Mouse (Mus musculus) CH12.LX (cell line): ENCODE measurements at regions not wholly inside any gene's neighbourhood (a gene's known extent, or its start where the extent isn't known, plus 50 kb on each side); places are given as distances from the start of the nearest gene placed in this dataset.
A peak's percentile ranks its signal among the peaks of the same experiment; 100 is the strongest.

Source experiments
- DNase-seq: peaks from one replicate; pipeline ENCODE4 v3.0.0-alpha.2; 2013; ENCODE audit errors: extremely low read depth
- H3K27ac ChIP-seq: 2 replicates; pipeline ENCODE4 v1.5.1; 2012; ENCODE audit warnings: low read depth, mild to moderate bottlenecking, control low read depth, moderate library complexity; ENCODE audit not compliant: insufficient read depth
- H3K27me3 ChIP-seq: replicated peaks from 2 replicates; pipeline ENCODE3; 2012; ENCODE audit warnings: inconsistent platforms
- H3K36me3 ChIP-seq, 2 experiments: replicated peaks in 1 of 2; 2 replicates each; pipeline versions ENCODE3 to v1.6.1; 2012; ENCODE audit warnings: inconsistent platforms in 1 of 2, low read length in 1 of 2, mild to moderate bottlenecking in 1 of 2, mixed read lengths in 1 of 2, moderate library complexity in 1 of 2; ENCODE audit not compliant: control insufficient read depth in 1 of 2, insufficient read depth in 1 of 2
- H3K4me1 ChIP-seq, 2 experiments: 2 replicates each; pipeline ENCODE4 v1.6.1; 2012; ENCODE audit warnings: inconsistent platforms in 1 of 2, moderate library complexity in 1 of 2; ENCODE audit not compliant: insufficient read depth in 2 of 2, control insufficient read depth in 1 of 2
- H3K4me2 ChIP-seq: 2 replicates; pipeline ENCODE4 v1.6.1; 2012; ENCODE audit warnings: low read depth, mild to moderate bottlenecking, control low read depth; ENCODE audit not compliant: poor library complexity, insufficient read depth, severe bottlenecking
- H3K4me3 ChIP-seq, 3 experiments: fragments of 150-350 bp in 1 of 3; sonication (generic) in 1 of 3; replicated peaks in 1 of 3; 2 replicates each; pipeline versions ENCODE3 to v1.5.1; 2011 to 2012; ENCODE audit warnings: low read depth in 2 of 3, low read length in 2 of 3, mild to moderate bottlenecking in 2 of 3, moderate library complexity in 2 of 3, control low read depth in 1 of 3, improper control_type of control experiment in 1 of 3, inconsistent platforms in 1 of 3, mixed read lengths in 1 of 3; ENCODE audit not compliant: poor library complexity in 1 of 3
- H3K79me2 ChIP-seq: replicated peaks from 2 replicates; pipeline ENCODE4 v1.6.1; 2012; ENCODE audit warnings: mild to moderate bottlenecking, moderate library complexity; ENCODE audit not compliant: control insufficient read depth, poor library complexity, insufficient read depth, severe bottlenecking; ENCODE audit errors: extremely low read depth
- H3K9ac ChIP-seq: 2 replicates; pipeline ENCODE4 v1.6.1; 2012; ENCODE audit warnings: low read depth, mild to moderate bottlenecking, control low read depth, moderate library complexity; ENCODE audit not compliant: insufficient read depth
- H3K9me3 ChIP-seq: replicated peaks from 2 replicates; pipeline ENCODE3; 2012; ENCODE audit warnings: low read length, inconsistent platforms, mixed read lengths
- CTCF ChIP-seq, 2 experiments: IDR thresholded peaks in 1 of 2; conservative IDR thresholded peaks in 1 of 2; 2 replicates each; pipeline ENCODE4 v1.5.1; 2011 to 2012; ENCODE audit warnings: low read depth in 2 of 2, low read length in 2 of 2, improper control_type of control experiment in 1 of 2, inconsistent platforms in 1 of 2, mild to moderate bottlenecking in 1 of 2, moderate library complexity in 1 of 2
- JUND ChIP-seq: conservative IDR thresholded peaks from 2 replicates; pipeline ENCODE4 v1.6.1; 2011; ENCODE audit warnings: low read depth, low read length, improper control_type of control experiment
- MAX ChIP-seq: IDR thresholded peaks from 2 replicates; pipeline ENCODE4 v1.6.1; 2011; ENCODE audit warnings: low read length, improper control_type of control experiment
- MAZ ChIP-seq: IDR thresholded peaks from 2 replicates; pipeline ENCODE4 v1.6.1; 2012; ENCODE audit warnings: low read depth, mild to moderate bottlenecking, inconsistent platforms, low read length, improper control_type of control experiment, moderate library complexity
- MXI1 ChIP-seq: IDR thresholded peaks from 2 replicates; pipeline ENCODE4 v1.6.1; 2011; ENCODE audit warnings: mild to moderate bottlenecking, low read depth, low read length, improper control_type of control experiment
- NELFE ChIP-seq: IDR thresholded peaks from 2 replicates; pipeline ENCODE4 v1.6.1; 2011; ENCODE audit warnings: low read depth, low read length, improper control_type of control experiment
- NRF1 ChIP-seq: IDR thresholded peaks from 2 replicates; pipeline ENCODE4 v1.6.1; 2014; ENCODE audit warnings: low read depth, mild to moderate bottlenecking, inconsistent platforms, low read length, improper control_type of control experiment, moderate library complexity
- POLR2A ChIP-seq: IDR thresholded peaks from 2 replicates; pipeline ENCODE4 v1.6.1; 2011; ENCODE audit warnings: low read depth, mild to moderate bottlenecking, improper control_type of control experiment, low read length
- POLR2AphosphoS2 ChIP-seq: IDR thresholded peaks from 2 replicates; pipeline ENCODE4 v1.6.1; 2011; ENCODE audit warnings: low read depth, low read length, improper control_type of control experiment
- RAD21 ChIP-seq: IDR thresholded peaks from 2 replicates; pipeline ENCODE4 v1.6.1; 2011; ENCODE audit warnings: low read depth, mild to moderate bottlenecking, low read length, improper control_type of control experiment, moderate library complexity
- RCOR1 ChIP-seq: conservative IDR thresholded peaks from 2 replicates; pipeline ENCODE4 v1.6.1; 2012; ENCODE audit warnings: low read depth, mild to moderate bottlenecking, inconsistent platforms, low read length, improper control_type of control experiment
- SIN3A ChIP-seq: IDR thresholded peaks from 2 replicates; pipeline ENCODE4 v1.6.1; 2012; ENCODE audit warnings: low read length, improper control_type of control experiment, inconsistent platforms
- TBP ChIP-seq: conservative IDR thresholded peaks from 2 replicates; pipeline ENCODE4 v1.6.1; 2011; ENCODE audit warnings: low read depth, low read length, improper control_type of control experiment
- UBTF ChIP-seq: IDR thresholded peaks from 2 replicates; pipeline ENCODE4 v1.6.1; 2012; ENCODE audit warnings: low read depth, mild to moderate bottlenecking, inconsistent platforms, low read length, improper control_type of control experiment, moderate library complexity
- ZC3H11A ChIP-seq: IDR thresholded peaks from 2 replicates; pipeline ENCODE4 v1.6.1; 2012; ENCODE audit warnings: low read depth, mild to moderate bottlenecking, inconsistent platforms, low read length, improper control_type of control experiment
- ZMIZ1 ChIP-seq: IDR thresholded peaks from 2 replicates; pipeline ENCODE4 v1.6.1; 2012; ENCODE audit warnings: low read depth, mild to moderate bottlenecking, inconsistent platforms, low read length, improper control_type of control experiment
- ZNF384 ChIP-seq: IDR thresholded peaks from 2 replicates; pipeline ENCODE4 v1.6.1; 2012; ENCODE audit warnings: low read depth, low read length, improper control_type of control experiment, inconsistent platforms
- dilution Hi-C: fragments of 300-500 bp; cut with MboI; formaldehyde crosslinking; loops from 2 replicates; pipeline ENCODE4 v1.14.3; 2020; ENCODE audit warnings: low sequenced_read_pairs; ENCODE audit not compliant: extremely low pct_unique_long_range_greater_than_20kb, extremely low pct_ligation_motif_present
- in situ Hi-C: fragments of 300-500 bp; cut with MboI; formaldehyde crosslinking; loops from 3 replicates; pipeline ENCODE4 v1.14.3; 2019; ENCODE audit warnings: low sequenced_read_pairs, low pct_ligation_motif_present, low pct_unique_long_range_greater_than_20kb, mixed read lengths

GRCm38 (mm10) chr3:133757756-133758420, 212.9 kb upstream of the Tet2 start:
- peak overlapping the region; percentile 32 to 45 (median 35) for H3K4me3 ChIP-seq
- dilution Hi-C loops (no loop called here), in situ Hi-C loops (loop anchor here (5.0 to 10.0 kb wide), 2 partner anchors 176 to 423 kb away; no protein-coding TSS in a partner anchor)
- peak overlapping the region; percentile 85 for H3K27ac ChIP-seq
- peak overlapping the region; percentile 93 for H3K4me2 ChIP-seq
- peaks cover 21 to 70% of the 10 kb centered on the region in 2 experiments for H3K4me1 ChIP-seq
- no peaks in the 10 kb centered on the region for H3K27me3 ChIP-seq
- H3K9ac ChIP-seq = peak overlapping the region; percentile 54
- DNase-seq = peak; percentile 66
- no peaks in the 10 kb centered on the region for H3K9me3 ChIP-seq
- TF ChIP-seq MAX (no peak), MAZ (no peak), TBP (no peak), ZNF384 (no peak), NELFE (no peak), JUND (no peak), CTCF (conservative IDR thresholded peaks at IDR 0.05 in 1 of 2, IDR thresholded peaks at IDR 0.05 in 1 of 2; ENCODE audit: low read depth in 2 of 2, low read length in 2 of 2) (no peak), ZC3H11A (no peak), POLR2AphosphoS2 (no peak), NRF1 (no peak), RAD21 (no peak), SIN3A (no peak), ZMIZ1 (no peak), RCOR1 (no peak), POLR2A (no peak; the same call in 1 of the 2 replicates), MXI1 (no peak)
- no peaks in the 10 kb centered on the region for H3K36me3 ChIP-seq
- H3K79me2 ChIP-seq = no peaks in the 10 kb centered on the region

GRCm38 (mm10) chr3:133758421-133758820, 213.5 kb upstream of the Tet2 start:
- Histone ChIP-seq H3K4me2 (peak overlapping the region; percentile 93), H3K4me3 (peak overlapping the region; percentile 32 to 45 (median 41)), H3K9me3 (no peaks in the 10 kb centered on the region), H3K4me1 (peaks cover 21 to 68% of the 10 kb centered on the region in 2 experiments), H3K27ac (peak overlapping the region; percentile 85), H3K36me3 (no peaks in the 10 kb centered on the region), H3K27me3 (no peaks in the 10 kb centered on the region), H3K9ac (peak overlapping the region; percentile 54), H3K79me2 (no peaks in the 10 kb centered on the region)
- peak; percentile 81; the same call in 1 of the 2 replicates for TF ChIP-seq UBTF
- peak; percentile 61 for TF ChIP-seq POLR2A
- peak; percentile 86 for TF ChIP-seq TBP
- no peak for TF ChIP-seq SIN3A
- in situ Hi-C loops = loop anchor here (5.0 to 10.0 kb wide), 2 partner anchors 176 to 424 kb away; no protein-coding TSS in a partner anchor
- dilution Hi-C loops = no loop called here
- DNase-seq = peak; percentile 92
